Mouse (Mus musculus): ENCODE results near the gene Tmprss3.

Tmprss3 gene

GRCm38 (mm10) chr17:31136291-31136690 lies 62.5 kb downstream of the Tmprss3 start:
- DNase-seq, result no peak

GRCm38 (mm10) chr17:31134913-31135312 lies 63.9 kb downstream of the Tmprss3 start:
- no peak for DNase-seq

GRCm38 (mm10) chr17:31133776-31134175 lies 65.0 kb downstream of the Tmprss3 start:
- DNase-seq, result peak in 1 of 2 experiments; percentile 15

GRCm38 (mm10) chr17:31131269-31131821 lies 67.4 kb downstream of the Tmprss3 start:
- peak; percentile 95 to 97 for DNase-seq

GRCm38 (mm10) chr17:31129452-31129851 lies 69.3 kb downstream of the Tmprss3 start, which contains the start of gene Tff3:
Gene Tff3, minus strand, starts transcription at chr17:31129646.
- DNase-seq, result peak in 1 of 2 experiments; percentile 55
